Mouse (Mus musculus): Measurements from ENCODE around the gene Cers5. TPM values are rescaled to one million over a fixed set of nuclear protein-coding genes. Genes with fewer than 3 reads are reported as not detected.
"Not testable (repeated sequence)": the region's sequence is repeated elsewhere in the genome, so short reads cannot be mapped to it uniquely, and the experiment has no call there.

Cers5 gene
- total RNA-seq (2021) (10 to 100 TPM; 17.4 to 17.9 TPM), polyA plus RNA-seq (2012; rRNA removed) (21.6 and 27.9 TPM in 2 replicates)
- long read RNA-seq, transcript Cers5-201 (10 exons, 2,096 nt), result minor isoform, 7 of 35 reads
- long read RNA-seq, transcript Cers5-202 (11 exons, 2,775 nt), result major isoform, 14 of 35 reads
- long read RNA-seq, partial matches to known transcripts, result 0 of 35 reads
- long read RNA-seq, other reads (novel, unspliced or antisense), result 14 of 35 reads

GRCm38 (mm10) chr15:99772881-99772924, at the start of gene Cers5:
Gene Cers5, minus strand, starts transcription at chr15:99772885.
- DNase-seq, result not testable (repeated sequence)

GRCm38 (mm10) chr15:99819621-99820279, 47.1 kb upstream of the Cers5 start:
- intact Hi-C loops (cut with DNase I), result no loop called here
- DNase-seq, result peak; percentile 77 to 78
- WGBS, result 5% methylated on average over 14 of the region's 14 CpGs

More at GRCm38 (mm10) chr15:99772881-99772924, at the start of gene Cers5:
- not testable (repeated sequence) for H3K4me1 ChIP-seq (ENCODE audit: control insufficient read depth, insufficient read depth, low read length); H3K79me2 ChIP-seq (replicated peaks; ENCODE audit: control insufficient read depth, insufficient read depth, low read length); H3K36me3 ChIP-seq (ENCODE audit: control insufficient read depth, insufficient read depth, low read length); H3K27me3 ChIP-seq (ENCODE audit: control insufficient read depth, insufficient read depth, low read length)
- H3K27ac ChIP-seq, result peak within 1 kb of the TSS; percentile 87
- H3K4me3 ChIP-seq, result peak within 1 kb of the TSS; percentile 68
- peak within 1 kb of the TSS; percentile 91 for H3K9ac ChIP-seq (ENCODE audit: low read depth, low read length)
- intact Hi-C loops (cut with DNase I), result loop anchor here (2.0 kb wide), 1 partner anchor 48 kb away; the partner anchor contains the start of gene Cox14

GRCm38 (mm10) chr15:99819109-99819440, 46.4 kb upstream of the Cers5 start:
- H3K79me2 ChIP-seq (replicated peaks; ENCODE audit: control insufficient read depth, insufficient read depth, low read length), result peaks cover 10% of the 10 kb centered on the region
- H3K4me1 ChIP-seq (ENCODE audit: control insufficient read depth, insufficient read depth, low read length), result peaks cover 5% of the 10 kb centered on the region
- H3K36me3 ChIP-seq (ENCODE audit: control insufficient read depth, insufficient read depth, low read length), result peaks cover 7% of the 10 kb centered on the region; the same call in 1 of the 2 replicates
- H3K27ac ChIP-seq, result peak overlapping the region; percentile 94
- no peak for DNase-seq
- peak overlapping the region; percentile 61 for H3K4me3 ChIP-seq
- H3K27me3 ChIP-seq (ENCODE audit: control insufficient read depth, insufficient read depth, low read length), result no peaks in the 10 kb centered on the region
- intact Hi-C loops (cut with DNase I), result no loop called here
- H3K9ac ChIP-seq (ENCODE audit: low read depth, low read length), result peak overlapping the region; percentile 87
- TF ChIP-seq EP300 (IDR thresholded peaks at IDR 0.05; ENCODE audit: insufficient read depth, low read depth, low read length) (no peak), CTCF (IDR thresholded peaks at IDR 0.05) (no peak), POLR2A (IDR thresholded peaks at IDR 0.05; ENCODE audit: insufficient read depth, low read depth, low read length) (no peak)
- 13% methylated on average over 6 of the region's 6 CpGs for WGBS

More at GRCm38 (mm10) chr15:99819621-99820279, 47.1 kb upstream of the Cers5 start:
- peaks cover 10% of the 10 kb centered on the region for H3K79me2 ChIP-seq (replicated peaks; ENCODE audit: control insufficient read depth, insufficient read depth, low read length)
- TF ChIP-seq CTCF (IDR thresholded peaks at IDR 0.05), result peak; percentile 27
- TF ChIP-seq EP300 (IDR thresholded peaks at IDR 0.05; ENCODE audit: insufficient read depth, low read depth, low read length), result 0 out of 2 replicates have a peak, but pooled peaks have one; percentile 57
- TF ChIP-seq POLR2A (IDR thresholded peaks at IDR 0.05; ENCODE audit: insufficient read depth, low read depth, low read length), result peak; percentile 96
- H3K27ac ChIP-seq, result peak overlapping the region; percentile 94
- peak overlapping the region; percentile 61 for H3K4me3 ChIP-seq
- H3K27me3 ChIP-seq (ENCODE audit: control insufficient read depth, insufficient read depth, low read length), result no peaks in the 10 kb centered on the region
- H3K4me1 ChIP-seq (ENCODE audit: control insufficient read depth, insufficient read depth, low read length), result peaks cover 5% of the 10 kb centered on the region
- H3K36me3 ChIP-seq (ENCODE audit: control insufficient read depth, insufficient read depth, low read length), result peaks cover 7% of the 10 kb centered on the region; the same call in 1 of the 2 replicates
- H3K9ac ChIP-seq (ENCODE audit: low read depth, low read length), result peak overlapping the region; percentile 87

GRCm38 (mm10) chr15:99818321-99819108, 45.8 kb upstream of the Cers5 start:
- Histone ChIP-seq H3K4me1 (ENCODE audit: control insufficient read depth, insufficient read depth, low read length) (peaks cover 5% of the 10 kb centered on the region), H3K79me2 (replicated peaks; ENCODE audit: control insufficient read depth, insufficient read depth, low read length) (peaks cover 10% of the 10 kb centered on the region), H3K27ac (peak overlapping the region; percentile 94), H3K4me3 (peak overlapping the region; percentile 61), H3K27me3 (ENCODE audit: control insufficient read depth, insufficient read depth, low read length) (no peaks in the 10 kb centered on the region), H3K9ac (ENCODE audit: low read depth, low read length) (peak overlapping the region; percentile 87), H3K36me3 (ENCODE audit: control insufficient read depth, insufficient read depth, low read length) (peaks cover 7% of the 10 kb centered on the region; the same call in 1 of the 2 replicates)
- DNase-seq, result peak; percentile 66 to 71
- 16% methylated on average over 13 of the region's 13 CpGs for WGBS
- intact Hi-C loops (cut with DNase I), result no loop called here
- TF ChIP-seq CTCF (IDR thresholded peaks at IDR 0.05) (no peak), POLR2A (IDR thresholded peaks at IDR 0.05; ENCODE audit: insufficient read depth, low read depth, low read length) (no peak; the same call in 1 of the 2 replicates), EP300 (IDR thresholded peaks at IDR 0.05; ENCODE audit: insufficient read depth, low read depth, low read length) (peak; percentile 82)

GRCm38 (mm10) chr15:99817343-99818235, 44.9 kb upstream of the Cers5 start:
- H3K9ac ChIP-seq (ENCODE audit: low read depth, low read length), result peak overlapping the region; percentile 49
- WGBS, result 31% methylated on average over 8 of the region's 8 CpGs
- intact Hi-C loops (cut with DNase I), result no loop called here

More at GRCm38 (mm10) chr15:99817343-99818235, 44.9 kb upstream of the Cers5 start:
- H3K36me3 ChIP-seq (ENCODE audit: control insufficient read depth, insufficient read depth, low read length), result peaks cover 7% of the 10 kb centered on the region; the same call in 1 of the 2 replicates
- no peak for DNase-seq
- H3K27me3 ChIP-seq (ENCODE audit: control insufficient read depth, insufficient read depth, low read length), result no peaks in the 10 kb centered on the region
- peak overlapping the region; percentile 61 for H3K4me3 ChIP-seq
- H3K79me2 ChIP-seq (replicated peaks; ENCODE audit: control insufficient read depth, insufficient read depth, low read length), result peaks cover 10% of the 10 kb centered on the region
- peak overlapping the region; percentile 94 for H3K27ac ChIP-seq
- no peak for TF ChIP-seq EP300 (IDR thresholded peaks at IDR 0.05; ENCODE audit: insufficient read depth, low read depth, low read length)
- no peak for TF ChIP-seq POLR2A (IDR thresholded peaks at IDR 0.05; ENCODE audit: insufficient read depth, low read depth, low read length)
- no peak for TF ChIP-seq CTCF (IDR thresholded peaks at IDR 0.05)
- peaks cover 6% of the 10 kb centered on the region for H3K4me1 ChIP-seq (ENCODE audit: control insufficient read depth, insufficient read depth, low read length)

Measured in heart, adult 2 months (tissue).